Mouse (Mus musculus): ENCODE measurements around the gene Baat. TPM values are rescaled to one million over a fixed set of nuclear protein-coding genes. Genes with fewer than 3 reads are reported as not detected.
"Not testable (repeated sequence)": the region's sequence is repeated elsewhere in the genome, so short reads cannot be mapped to it uniquely, and the experiment has no call there.

Gene Baat
- polyA plus RNA-seq, 1 experiment from 2014 or later, result 0.20 TPM

GRCm38 (mm10) chr4:49451848-49452551 lies 54.4 kb downstream of the Baat start:
- Histone ChIP-seq H3K27ac (no peak overlapping the region), H3K4me1 (replicated peaks; ENCODE audit: insufficient read depth, low read length) (no peaks in the 10 kb centered on the region), H3K27me3 (ENCODE audit: insufficient read depth, low read length) (no peaks in the 10 kb centered on the region), H3K4me2 (ENCODE audit: low read length) (no peak overlapping the region), H3K9me3 (replicated peaks; ENCODE audit: low read length) (no peaks in the 10 kb centered on the region), H3K36me3 (ENCODE audit: insufficient read depth, low read length) (no peaks in the 10 kb centered on the region), H3K9ac (ENCODE audit: low read depth, low read length) (no peak overlapping the region), H3K4me3 (replicated peaks; ENCODE audit: low read depth, low read length) (no peak overlapping the region)
- ATAC-seq (replicated peaks; ENCODE audit: low FRiP score, low read depth), result no peak
- TF ChIP-seq CTCF (IDR thresholded peaks at IDR 0.05; ENCODE audit: low read depth), result no peak
- DNase-seq (ENCODE audit: low spot score), result no peak
- 88% methylated on average over 1 of the region's 1 CpGs for WGBS

DNA sequence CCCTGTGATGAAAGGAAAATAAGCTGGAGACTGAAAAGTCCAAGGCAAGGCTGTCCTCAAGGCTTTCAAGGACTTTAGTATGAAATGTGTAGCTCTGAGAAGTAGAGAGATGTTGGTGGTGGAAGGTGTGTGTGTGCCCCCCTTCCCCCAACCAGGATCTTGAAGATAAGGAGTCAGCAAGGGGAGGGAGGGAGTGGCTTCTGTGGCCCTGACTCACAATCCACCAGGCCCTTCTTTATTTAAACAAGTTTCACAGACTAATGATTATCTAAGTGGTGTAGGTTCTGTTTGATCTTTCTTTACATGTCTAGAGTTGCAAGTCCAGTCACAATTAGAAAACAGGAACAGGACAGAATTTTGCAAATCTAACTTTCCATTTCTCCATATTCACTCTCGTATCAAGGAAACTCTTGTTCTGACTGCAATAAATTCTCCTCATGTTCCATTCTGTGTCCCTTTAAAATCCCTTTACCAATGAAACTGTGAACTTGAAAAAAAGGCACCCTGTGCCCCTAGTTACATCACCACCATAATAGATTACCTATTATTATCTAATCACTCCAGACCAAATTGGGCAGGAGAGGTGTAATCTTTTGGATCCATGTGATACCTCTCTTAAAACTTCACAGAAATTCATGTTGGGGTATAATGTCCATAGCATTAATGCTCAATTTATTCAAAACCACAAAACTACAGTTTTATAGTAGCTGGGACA lies 55.1 kb downstream of the Baat start:
- not testable (repeated sequence) for H3K27me3 ChIP-seq (ENCODE audit: insufficient read depth, low read length); H3K4me1 ChIP-seq (replicated peaks; ENCODE audit: insufficient read depth, low read length); H3K36me3 ChIP-seq (ENCODE audit: insufficient read depth, low read length); H3K4me2 ChIP-seq (ENCODE audit: low read length); H3K9ac ChIP-seq (ENCODE audit: low read depth, low read length); H3K4me3 ChIP-seq (replicated peaks; ENCODE audit: low read depth, low read length); ATAC-seq (replicated peaks; ENCODE audit: low FRiP score, low read depth); H3K27ac ChIP-seq; DNase-seq (ENCODE audit: low spot score); H3K9me3 ChIP-seq (replicated peaks; ENCODE audit: low read length)
- WGBS, result 100% methylated on average over 1 of the region's 1 CpGs

Other genes with a start within 250 kb of the Baat start
- 6.2 and 6.8 TPM in 2 replicates for gene Acnat2, start 98.4 kb downstream of the Baat start, polyA plus RNA-seq (2015; fragmentation: Nextera tagmentation; extraction: Ambion mirVana)
- 1.0 TPM in 2 replicates for gene Acnat1, start 32.6 kb downstream of the Baat start, polyA plus RNA-seq (2015; fragmentation: Nextera tagmentation; extraction: Ambion mirVana)
- 93.8 and 96.4 TPM in 2 replicates for gene Mrpl50, start 14.5 kb upstream of the Baat start, polyA plus RNA-seq (2015; fragmentation: Nextera tagmentation; extraction: Ambion mirVana)
- 9.0 and 9.1 TPM in 2 replicates for gene Zfp189, start 14.6 kb upstream of the Baat start, polyA plus RNA-seq (2015; fragmentation: Nextera tagmentation; extraction: Ambion mirVana)
- gene Aldob, start 43.0 kb upstream of the Baat start, polyA plus RNA-seq (2015; fragmentation: Nextera tagmentation; extraction: Ambion mirVana), result 929 and 971 TPM in 2 replicates
- gene Tmem246, start 91.3 kb upstream of the Baat start, polyA plus RNA-seq (2015; fragmentation: Nextera tagmentation; extraction: Ambion mirVana), result 29.6 and 30.1 TPM in 2 replicates
- 31.3 and 34.0 TPM in 2 replicates for gene Rnf20, start 125.4 kb upstream of the Baat start, polyA plus RNA-seq (2015; fragmentation: Nextera tagmentation; extraction: Ambion mirVana)
- not detected in 2 replicates for gene Ppp3r2, start 175.5 kb upstream of the Baat start, polyA plus RNA-seq (2015; fragmentation: Nextera tagmentation; extraction: Ambion mirVana)